Mouse (Mus musculus): ENCODE measurements around the gene Mlxipl.

Gene Mlxipl

DNA sequence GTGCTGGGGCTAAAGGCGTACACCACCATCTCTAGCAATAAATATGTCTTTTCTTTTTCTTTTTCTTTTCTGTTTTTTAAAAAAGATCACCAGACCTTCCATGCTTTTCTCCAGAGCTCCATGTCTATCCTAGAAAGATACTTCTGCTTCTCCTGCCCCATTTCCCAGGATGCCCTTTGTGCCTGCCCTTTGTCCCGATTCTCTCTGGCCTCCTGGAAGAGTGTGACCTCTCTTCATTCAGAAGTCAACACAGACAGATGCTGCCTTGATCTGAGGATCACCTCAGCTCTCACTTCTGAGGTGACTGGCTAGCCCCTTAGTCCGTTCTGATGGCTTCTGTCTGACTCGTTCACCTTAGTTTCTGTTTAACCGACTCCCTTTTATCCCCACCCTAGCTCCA, 9.2 kb upstream of the Mlxipl start:
- DNase-seq: no peak

DNA sequence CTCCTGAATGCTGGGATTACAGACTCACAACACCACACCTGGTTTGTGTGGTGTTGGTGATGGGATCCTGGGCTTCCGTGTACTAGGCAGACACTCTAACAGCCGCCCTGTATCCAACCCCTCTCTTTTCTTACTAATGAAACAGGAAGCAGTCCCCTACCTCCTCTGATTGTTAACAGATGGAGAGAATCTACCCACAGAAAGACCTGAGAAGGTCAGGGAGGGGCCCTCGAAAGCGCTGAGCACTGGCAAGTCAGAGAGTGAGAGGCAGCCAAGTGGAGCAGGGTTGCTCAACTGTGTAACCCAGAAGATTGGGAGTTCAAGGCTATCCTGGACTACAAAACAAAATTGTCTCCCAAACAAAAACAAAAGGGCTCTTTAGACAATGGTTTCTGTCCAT, 2.8 kb upstream of the Mlxipl start:
- DNase-seq: no peak

GRCm38 (mm10) chr5:135100981-135101380, 11.3 kb downstream of the Mlxipl start:
- DNase-seq: no peak

DNA sequence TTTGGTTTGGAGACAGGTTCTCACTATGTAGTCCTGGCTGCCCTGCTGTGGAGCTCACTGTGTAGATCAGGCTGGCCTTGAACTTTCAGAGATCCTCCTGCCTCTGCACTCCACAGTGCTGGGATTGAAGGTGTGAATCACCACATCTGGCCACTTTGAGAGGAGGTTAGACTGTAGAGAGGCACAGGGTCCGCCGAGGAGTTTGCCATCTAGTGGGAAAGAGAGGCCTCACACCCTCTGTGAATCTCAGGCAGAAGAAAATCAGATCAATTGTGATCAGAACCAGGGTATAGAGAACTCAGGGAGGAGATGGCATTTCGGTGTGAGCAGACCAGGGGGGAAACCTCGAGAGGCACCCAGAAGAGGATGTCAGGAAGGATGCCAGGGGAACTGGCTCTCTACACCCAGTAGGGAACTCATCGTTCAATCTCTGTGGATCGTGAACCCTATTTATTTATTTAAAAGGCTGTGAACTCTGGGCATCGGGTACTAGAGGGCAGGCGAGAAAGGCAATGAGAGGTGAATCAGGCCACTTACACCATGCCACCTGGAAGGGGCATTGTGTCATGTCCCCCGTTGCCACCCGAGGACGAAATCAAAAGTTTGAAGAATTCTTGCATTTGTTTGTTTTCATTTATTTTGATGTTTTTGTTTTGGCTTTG, 14.4 kb downstream of the Mlxipl start:
- peak; percentile 43 to 52 for DNase-seq

DNA sequence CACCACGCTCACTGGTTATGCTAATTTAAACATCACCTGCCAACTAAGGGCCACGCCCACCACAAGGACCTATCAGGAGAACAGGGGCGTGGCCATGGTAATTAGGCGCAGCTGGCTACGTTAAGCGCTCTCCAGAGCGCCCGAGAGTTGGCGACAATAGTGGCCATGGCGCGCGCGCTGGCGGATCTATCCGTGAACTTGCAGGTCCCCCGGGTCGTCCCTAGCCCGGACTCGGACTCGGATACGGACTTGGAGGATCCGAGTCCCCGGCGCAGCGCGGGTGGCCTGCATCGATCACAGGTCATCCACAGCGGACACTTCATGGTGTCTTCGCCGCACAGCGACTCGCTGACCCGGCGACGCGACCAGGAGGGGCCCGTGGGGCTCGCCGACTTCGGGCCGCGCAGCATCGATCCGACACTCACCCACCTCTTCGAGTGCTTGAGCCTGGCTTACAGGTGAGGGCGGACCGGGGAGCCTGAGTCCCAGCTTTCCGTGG, 17.1 kb downstream of the Mlxipl start:
- peak; percentile 75 to 78 for DNase-seq

DNA sequence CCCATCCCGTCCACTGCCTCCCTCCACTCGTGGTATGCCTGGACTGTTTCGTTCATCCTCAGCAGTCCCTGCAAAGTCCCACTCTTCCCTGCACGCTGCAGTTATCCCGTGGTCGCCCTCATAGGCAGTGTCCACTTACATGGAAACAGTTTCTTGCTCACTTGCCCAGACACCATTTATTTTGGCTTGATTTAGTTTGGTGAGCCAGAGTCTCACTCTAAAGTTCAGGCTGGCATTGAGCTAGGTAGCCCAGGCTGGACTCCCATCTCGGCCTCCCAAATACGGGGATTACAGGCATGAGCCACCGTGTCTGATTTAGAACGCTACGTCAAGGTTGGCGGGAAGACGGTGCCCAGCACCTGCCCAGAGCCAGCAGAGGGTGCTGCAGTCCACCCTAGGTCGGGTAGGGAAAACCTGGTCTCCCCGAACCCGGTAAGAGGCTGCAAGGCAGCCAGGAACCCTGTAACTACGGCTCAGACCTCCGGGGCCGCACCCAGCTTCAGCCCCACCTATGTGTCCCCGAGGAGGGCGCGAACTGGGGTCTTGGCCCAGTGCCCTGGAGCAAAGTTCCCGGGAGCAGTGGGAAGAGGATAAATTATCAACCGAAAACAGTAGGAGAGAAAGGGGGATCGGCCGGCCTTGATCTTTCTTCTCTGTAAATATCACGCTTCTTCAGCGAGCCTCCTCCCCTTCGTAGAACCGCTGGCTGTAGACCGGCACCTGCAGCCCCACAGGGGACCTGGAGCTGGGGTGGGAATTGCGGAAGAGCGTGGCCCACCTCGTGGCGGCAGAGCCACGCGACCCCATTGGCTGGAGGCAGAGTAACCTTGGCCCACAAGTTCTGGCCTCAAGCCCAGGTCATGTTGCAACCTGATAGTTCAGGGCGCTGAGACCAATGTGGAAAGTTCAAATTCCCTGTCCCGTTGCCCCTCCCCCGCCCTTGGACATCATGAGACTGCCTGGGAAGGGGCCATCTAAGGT, 18.1 kb downstream of the Mlxipl start:
- DNase-seq: peak; percentile 53 to 59

- DNase-seq: no peak
These were observed 19.3 kb downstream of the Mlxipl start for GRCm38 (mm10) chr5:135109017-135109416.

DNA sequence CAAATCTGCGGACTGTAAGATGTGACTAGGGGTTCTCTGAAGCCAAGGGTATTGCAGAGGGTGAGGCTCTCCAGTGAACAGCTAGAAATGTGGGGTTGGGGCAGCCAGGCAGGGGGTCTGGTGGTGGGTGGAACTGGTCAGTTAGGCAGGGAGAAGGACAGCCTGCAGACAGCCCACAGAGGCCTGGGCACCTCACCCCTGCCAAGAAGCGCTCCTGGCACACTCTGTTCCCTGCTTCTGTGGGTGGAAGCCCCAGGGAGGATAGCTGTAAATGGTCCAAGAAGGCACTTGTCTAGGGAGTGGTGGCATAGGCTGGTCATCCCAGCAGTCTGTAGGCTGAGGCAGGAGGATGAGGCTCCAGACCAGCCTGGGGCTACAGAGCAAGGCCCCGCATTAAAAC, 19.7 kb downstream of the Mlxipl start:
- DNase-seq: no peak

DNA sequence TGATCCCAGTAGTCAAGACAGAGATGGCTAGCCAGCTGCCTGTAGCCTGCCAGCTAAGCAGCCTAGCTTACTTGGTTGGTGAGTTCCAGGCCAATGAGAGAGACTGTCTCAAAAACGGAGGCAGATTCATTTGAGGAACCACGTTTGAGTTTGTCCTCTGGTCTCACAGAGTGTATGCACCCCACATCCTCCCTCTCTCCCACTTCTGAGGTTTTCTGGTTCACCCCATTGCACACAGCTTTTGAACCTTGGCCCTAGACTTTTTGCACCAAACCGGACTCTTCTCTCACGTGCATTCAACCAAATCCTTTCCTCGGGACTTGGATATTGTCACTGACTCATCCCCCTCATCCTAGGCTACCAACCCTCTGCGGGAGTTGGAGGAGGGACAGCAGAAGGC, 20.3 kb downstream of the Mlxipl start:
- DNase-seq: peak in 1 of 2 experiments; percentile 16

GRCm38 (mm10) chr5:135113782-135114181, 24.1 kb downstream of the Mlxipl start:
- DNase-seq: no peak

DNA sequence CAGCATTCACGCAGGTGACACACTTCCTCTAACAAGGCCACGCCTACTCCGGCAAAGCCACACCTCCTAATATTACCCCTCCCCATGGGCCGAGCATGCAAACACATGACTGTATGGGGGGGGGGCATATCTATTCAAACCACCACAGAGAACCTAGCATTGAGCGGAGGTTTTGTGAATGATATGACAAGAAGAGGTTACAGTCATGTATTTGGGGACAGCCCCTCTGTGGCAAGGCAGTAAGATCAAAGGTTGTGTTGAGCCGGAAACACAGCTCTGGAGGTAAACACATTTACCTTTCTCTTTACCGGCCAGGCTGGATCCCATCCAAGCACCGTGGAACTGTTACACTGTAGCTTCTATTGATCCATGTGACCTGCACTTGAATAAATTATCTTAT, 25.6 kb downstream of the Mlxipl start:
- DNase-seq: no peak

GRCm38 (mm10) chr5:135118589-135119081, 28.9 kb downstream of the Mlxipl start:
- DNase-seq: peak; percentile 74 to 77

- no peak for DNase-seq
These were observed 31.1 kb downstream of the Mlxipl start for GRCm38 (mm10) chr5:135120753-135121152.

DNA sequence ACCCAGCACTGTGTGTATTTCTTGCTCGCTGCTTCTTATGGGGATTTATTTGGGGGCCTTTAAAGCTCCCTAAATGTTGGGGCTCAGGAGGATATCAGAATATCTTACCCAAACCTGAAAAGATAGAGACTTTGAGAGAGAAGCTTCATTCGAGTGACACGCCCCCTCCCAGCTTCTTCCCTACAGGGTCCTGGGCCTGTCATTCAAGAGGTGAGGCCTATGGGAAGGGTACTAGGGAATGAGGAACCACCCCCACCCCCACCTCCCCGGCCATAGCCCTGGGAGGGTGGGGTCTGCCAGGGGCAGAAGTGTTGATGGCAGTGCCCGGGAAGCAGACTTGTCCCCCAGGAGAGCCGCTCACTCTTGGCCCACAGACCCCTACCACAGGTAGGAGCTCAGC, 36.4 kb downstream of the Mlxipl start:
- DNase-seq: no peak

DNA sequence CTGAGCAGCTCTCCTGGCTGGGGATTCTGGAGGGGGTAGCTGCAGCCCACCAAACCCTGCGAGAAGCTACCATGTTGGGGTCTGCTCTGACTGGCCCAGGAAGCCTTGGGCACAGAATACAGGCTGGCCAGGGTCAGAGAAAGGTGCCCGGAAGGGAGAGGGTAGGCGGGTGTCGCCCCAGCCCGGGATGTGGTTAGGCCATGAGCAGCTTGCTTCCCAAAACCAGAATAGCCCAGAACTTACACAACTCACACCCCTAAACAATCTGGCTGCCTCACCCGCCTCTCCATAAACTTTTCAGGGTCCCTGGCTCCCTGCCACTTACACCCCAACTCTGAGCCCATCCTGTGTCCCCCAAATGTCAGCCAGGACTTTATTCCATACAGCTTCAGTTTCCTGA, 38.0 kb downstream of the Mlxipl start:
- DNase-seq: no peak

- DNase-seq: no peak
These were observed 40.1 kb downstream of the Mlxipl start for GRCm38 (mm10) chr5:135129747-135130146.

DNA sequence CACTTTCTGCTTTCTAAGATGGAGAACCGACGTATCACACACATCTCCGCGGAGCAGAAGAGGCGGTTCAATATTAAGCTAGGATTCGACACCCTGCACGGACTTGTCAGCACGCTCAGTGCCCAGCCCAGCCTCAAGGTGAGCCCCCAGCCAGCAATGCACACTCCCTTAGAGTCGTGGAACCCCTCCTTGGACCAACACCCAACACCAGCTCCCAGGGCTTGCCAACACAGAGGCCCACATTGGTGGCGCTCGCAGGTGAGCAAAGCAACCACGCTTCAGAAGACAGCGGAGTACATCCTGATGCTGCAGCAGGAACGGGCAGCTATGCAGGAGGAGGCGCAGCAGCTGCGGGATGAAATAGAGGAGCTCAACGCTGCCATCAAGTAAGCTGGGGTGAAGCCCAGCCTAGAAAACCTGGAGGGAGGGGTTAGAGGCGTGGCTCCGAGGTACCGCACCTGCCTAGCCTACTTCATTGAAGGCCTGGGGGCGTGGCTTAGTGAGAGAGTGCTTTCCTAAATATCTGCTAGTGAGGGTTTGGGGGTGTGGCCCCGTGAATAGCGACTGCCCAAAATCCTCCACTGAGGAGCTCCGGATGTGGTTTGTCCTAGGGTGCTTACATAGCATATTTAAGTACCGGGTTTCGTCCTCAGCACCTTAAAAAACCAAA, 44.2 kb downstream of the Mlxipl start:
- DNase-seq: peak; percentile 76 to 80

- peak; percentile 70 for DNase-seq
These were observed 44.8 kb downstream of the Mlxipl start for GRCm38 (mm10) chr5:135134534-135134933.

DNA sequence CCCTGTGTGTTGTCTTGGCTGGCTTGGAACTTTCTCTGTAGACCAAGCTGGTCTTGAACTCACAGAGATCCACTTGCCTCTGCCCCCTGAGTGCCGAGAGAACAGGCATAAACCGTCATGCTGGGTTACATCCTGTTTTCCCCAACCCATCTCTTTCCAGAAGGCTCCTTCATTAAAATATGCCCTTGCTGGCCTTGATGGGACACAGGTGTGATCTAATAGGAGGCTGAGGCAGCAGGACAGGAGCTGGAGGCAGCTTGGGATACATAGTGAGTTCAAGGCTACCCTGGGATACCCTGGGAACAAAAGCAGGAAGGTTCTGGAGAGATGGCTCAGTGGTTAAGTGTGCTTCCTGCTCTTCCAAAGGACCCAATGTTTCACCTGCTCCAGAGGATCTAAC, 50.2 kb downstream of the Mlxipl start:
- DNase-seq: no peak

DNA sequence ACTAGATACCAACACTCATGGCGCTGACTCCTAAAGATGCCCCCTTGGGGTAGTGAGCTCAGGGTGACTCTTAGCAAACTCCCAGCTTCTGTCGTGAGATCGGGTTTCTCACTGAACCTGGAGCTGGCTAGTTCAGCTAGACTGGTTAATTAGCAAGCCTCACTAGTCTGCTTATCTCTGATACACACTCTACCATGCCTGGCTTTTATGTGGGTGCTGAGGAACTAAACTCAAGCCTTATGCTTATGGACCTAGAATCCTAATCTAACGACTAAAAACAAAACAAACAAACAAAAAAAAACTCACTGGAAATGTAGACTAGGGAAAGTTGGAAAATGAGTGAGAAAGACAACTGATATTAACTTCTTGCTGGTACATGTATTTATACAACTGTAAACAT, 54.8 kb downstream of the Mlxipl start:
- DNase-seq: no peak

GRCm38 (mm10) chr5:135145532-135145931, 55.8 kb downstream of the Mlxipl start:
- no peak for DNase-seq

DNA sequence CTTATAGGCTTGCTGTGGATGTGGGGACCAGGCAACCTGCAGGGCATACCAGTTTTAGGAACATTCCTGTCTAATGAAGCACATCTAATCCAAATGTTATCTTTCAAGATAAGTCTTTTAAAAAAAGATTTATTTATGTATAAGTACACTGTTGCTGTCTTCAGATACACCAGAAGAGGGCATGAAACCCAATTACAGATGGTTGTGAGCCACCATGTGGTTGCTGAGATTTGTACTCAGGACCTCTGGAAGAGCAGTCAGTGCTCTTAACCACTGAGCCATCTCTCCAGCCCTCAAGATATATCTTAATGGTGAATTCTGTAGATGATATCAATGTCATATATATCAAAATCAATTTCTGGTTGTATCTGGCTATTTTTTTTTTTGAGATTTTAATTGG, 56.3 kb downstream of the Mlxipl start:
- DNase-seq: no peak

- DNase-seq: no peak
These were observed 59.0 kb downstream of the Mlxipl start for GRCm38 (mm10) chr5:135148715-135149052.
